Mouse (Mus musculus) ovary, adult 10 weeks (tissue): ENCODE measurements around the gene Mib2. TPM values are rescaled to one million over a fixed set of nuclear protein-coding genes. Genes with fewer than 3 reads are reported as not detected.

Experiments used
- polyA plus RNA-seq: library from polyadenylated mRNA; stranded (reverse); fragments of 350-450 nt; fragmentation: Illumina TruSeq; extraction: RNeasy Lipid Tissue Mini Kit (QIAGEN cat#74804); gene quantifications from one replicate; pipeline ENCODE4 v1.2.3, GENCODE M21; 2014

Mib2 gene
- 2.0 TPM for polyA plus RNA-seq

DNA sequence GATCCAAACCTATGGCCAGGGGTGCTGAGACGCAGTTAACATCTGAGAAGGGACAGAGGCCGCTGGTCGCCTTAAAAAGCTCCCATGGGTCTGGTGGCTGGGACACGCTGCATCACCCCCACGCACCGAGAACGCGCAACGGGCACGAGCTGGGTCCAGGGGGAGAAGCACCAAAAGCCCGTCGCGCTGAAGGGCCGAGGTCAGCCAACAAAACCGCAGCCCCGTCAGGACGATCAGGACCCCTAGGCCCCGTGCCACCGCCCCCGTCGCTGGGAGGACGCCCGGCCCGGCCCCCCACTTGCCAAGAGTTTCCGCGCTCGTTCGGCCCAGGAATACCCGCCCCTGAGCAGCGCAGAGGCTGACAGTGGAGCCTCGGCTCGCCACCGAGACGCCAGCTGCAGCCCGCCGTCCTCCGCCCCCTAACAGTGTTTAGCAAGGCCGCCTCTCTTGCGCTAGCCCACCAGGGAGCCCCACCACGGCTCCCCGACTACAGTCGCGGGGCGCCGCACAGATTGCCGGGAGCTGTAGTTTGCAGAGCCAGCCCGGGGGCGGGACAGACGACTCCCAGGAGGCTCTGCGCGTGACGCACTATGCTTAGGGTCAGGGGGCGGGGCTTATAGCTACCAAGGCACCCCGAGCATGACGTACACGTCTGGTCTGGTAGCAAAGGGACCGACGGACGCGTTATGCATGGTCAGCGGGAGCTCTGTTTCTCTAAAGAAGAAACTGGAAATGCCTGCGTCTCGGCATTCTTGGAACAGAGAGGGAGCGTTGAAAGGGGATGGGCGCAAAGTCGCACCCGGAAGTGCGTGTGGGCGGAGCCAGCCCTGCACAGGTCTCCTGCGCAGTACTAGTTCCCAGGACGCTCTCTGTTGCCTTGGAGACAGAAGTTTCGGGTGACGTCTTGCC is at the start of gene Mib2:
Gene Mib2 (minus strand): TSS at position 510 of the 909 bp plus-strand sequence.

DNA sequence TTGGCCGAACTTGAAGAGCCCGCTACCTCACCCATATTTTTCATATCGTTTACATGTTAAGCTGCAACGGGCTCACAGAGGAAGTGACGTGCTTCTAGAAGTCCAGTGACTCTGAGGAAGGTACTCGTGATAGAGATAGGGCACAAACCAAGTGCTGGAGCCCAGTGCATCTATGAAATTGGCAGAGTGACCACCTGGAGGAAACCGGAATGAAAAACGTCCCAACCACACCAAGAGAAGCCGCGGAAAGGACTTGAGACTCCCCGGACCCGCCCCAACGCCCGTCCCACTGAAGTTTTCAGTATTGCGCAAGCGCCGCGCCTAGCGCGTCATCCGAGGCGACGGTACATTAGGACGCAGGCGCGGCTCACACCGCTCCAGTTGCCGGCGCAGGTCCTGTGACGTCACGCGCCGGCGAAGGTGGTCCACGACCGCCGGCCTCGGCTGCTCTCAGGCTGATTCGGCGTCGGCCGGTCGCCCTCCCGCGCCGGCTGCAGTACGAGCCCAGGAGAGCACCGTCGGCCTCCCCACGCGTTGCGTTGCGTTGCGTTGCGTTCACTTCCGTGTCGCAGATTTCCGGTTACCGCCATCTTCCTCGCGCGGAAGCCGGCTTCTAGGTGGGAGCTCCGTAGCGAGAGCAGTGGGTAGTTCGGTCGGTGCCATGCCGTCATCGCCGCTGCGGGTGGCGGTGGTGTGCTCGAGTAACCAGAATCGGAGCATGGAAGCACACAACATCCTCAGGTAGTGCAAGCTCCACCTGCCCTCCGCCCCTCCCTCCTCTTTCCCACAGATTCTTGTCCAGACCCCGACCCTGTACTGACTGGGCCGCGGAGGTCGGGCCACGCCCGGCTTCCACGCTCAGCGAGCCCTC is 36.0 kb upstream of the Mib2 start, which contains the start of gene Ssu72:
Gene Ssu72 (plus strand): TSS at position 80 of the 871 bp plus-strand sequence.

DNA sequence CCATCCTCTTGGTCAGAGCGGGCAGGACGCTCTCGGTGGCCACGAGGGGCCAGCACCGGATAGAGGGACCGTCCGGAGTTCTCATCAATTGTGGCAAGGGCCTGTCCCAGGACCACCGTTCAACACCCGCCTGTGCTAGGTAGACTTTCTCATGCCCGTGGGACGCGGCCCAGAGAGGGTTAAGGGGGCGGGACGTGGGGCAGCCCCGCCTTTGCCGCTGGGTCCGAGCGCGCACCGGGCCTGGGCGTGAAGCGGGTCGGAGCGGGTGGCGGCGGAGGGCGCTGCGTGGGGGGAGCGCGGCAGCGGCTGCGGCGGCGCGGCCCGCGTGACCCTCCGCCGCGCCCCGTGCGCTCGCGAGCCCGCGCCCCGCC is 25.1 kb upstream of the Mib2 start, which contains the start of gene Fndc10:
Gene Fndc10 (plus strand): TSS at position 232 of the 371 bp plus-strand sequence.

DNA sequence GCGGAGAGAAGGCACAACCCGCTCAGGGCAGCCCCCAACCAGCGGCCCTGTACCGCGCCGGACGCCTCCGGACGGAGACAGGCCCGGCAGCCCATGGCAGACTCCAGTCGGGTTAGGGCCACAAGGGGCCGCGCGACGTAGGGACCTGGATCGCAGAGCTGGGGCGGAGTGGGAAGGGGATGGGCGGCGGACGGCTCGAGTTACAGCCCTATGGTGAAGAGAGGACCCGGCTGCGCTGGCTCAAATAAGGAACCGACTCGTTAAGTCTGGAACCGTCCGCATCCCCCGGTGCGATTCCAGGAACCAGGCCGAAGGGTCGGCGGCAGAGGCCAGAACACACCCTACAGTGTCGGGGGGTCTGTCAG is 15.9 kb downstream of the Mib2 start, which contains the start of gene Mmp23:
Gene Mmp23 (minus strand): TSS at position 299 of the 365 bp plus-strand sequence.

DNA sequence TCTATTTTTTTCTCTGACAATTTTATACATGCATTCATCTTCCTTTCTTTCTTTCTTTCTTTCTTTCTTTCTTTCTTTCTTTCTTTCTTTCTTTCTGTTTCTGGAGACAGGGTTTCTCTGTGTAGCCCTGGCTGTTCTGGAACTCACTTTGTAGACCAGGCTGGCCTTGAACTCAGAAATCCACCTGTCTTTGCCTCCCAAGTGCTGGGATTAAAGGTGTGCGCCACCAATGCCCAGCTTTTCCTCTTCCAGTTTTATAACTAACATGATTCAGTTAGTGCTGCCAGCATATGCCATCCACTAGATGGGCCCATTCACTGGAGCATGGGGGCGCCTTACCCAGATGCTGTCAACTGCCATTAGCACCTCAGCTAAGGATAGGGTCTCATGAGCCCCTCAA is 23.7 kb downstream of the Mib2 start, which contains the start of gene Gm10563:
Gene Gm10563 (minus strand): TSS at position 101 of the 400 bp plus-strand sequence.

DNA sequence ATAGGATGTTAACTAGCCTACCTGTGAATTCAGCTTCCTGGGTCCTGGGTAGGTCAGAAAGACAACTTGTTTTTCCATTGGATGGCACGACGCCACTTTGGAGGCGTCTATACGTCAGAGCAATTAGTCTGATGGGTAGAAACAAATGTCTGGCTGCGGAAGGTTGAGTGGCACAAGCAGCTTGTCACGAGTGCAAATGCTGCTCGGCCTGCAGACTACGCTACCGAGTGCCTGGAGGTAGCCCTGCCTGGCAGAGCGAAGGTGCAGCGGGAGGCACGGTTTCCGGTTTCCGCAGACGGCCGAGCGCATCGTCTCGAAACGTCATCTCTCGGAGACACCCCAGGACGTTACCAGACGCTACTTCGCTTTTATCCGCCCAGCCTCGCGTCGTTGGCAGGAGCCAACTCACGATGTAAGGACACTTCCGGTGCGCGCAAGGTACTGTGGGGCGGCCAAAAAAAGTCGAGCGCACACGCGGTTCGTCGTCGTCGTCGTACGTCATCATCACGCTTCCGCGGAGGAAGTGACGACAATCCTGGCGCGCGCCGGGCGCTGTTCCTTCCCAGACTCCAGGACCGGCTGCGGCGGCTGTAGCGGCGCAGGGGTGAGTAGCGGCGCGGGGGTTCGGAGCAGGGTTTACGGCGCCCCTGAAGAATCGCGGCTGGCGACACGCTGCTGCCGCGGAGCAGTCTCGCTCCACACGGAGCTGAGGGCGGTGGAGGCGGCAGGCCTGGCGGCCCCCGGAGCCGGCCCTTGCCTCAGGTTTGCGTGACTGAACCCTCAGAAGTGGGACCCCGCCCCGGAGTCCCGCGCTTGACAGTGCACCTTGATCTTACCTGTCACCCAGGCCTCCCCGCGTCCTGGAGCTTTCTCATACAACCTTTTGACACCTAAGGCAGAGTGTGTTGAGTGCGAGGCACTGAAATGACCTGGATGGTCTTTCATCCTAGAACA is 44.4 kb downstream of the Mib2 start, which contains the start of gene Cdk11b:
Gene Cdk11b (plus strand): TSS at position 517 of the 954 bp plus-strand sequence.

Other genes with a start within 250 kb of the Mib2 start
- not detected for gene Tmem52, start 200.1 kb downstream of the Mib2 start, polyA plus RNA-seq
- gene Gnb1, start 177.8 kb downstream of the Mib2 start, polyA plus RNA-seq = 275 TPM
- gene Nadk, start 106.8 kb downstream of the Mib2 start, polyA plus RNA-seq = 50.3 TPM
- 23.0 TPM for gene Slc35e2, start 67.8 kb downstream of the Mib2 start, polyA plus RNA-seq
- 76.8 TPM for gene Cdk11b, start 44.3 kb downstream of the Mib2 start, polyA plus RNA-seq
- gene Gm10563, start 23.8 kb downstream of the Mib2 start, polyA plus RNA-seq = not detected
- gene Mmp23, start 15.8 kb downstream of the Mib2 start, polyA plus RNA-seq = 2.3 TPM
- gene Fndc10, start 25.1 kb upstream of the Mib2 start, polyA plus RNA-seq = 0.29 TPM
- 75.1 TPM for gene Ssu72, start 35.6 kb upstream of the Mib2 start, polyA plus RNA-seq
- gene Tmem240, start 65.6 kb upstream of the Mib2 start, polyA plus RNA-seq = not detected
- gene Atad3a, start 91.9 kb upstream of the Mib2 start, polyA plus RNA-seq = 5.5 TPM
- gene Vwa1, start 105.5 kb upstream of the Mib2 start, polyA plus RNA-seq = 1.6 TPM
- gene Tmem88b, start 116.7 kb upstream of the Mib2 start, polyA plus RNA-seq = 0.77 TPM
- gene Ankrd65, start 121.2 kb upstream of the Mib2 start, polyA plus RNA-seq = not detected
- 34.3 TPM for gene Mrpl20, start 133.7 kb upstream of the Mib2 start, polyA plus RNA-seq
- 39.8 TPM for gene Ccnl2, start 143.3 kb upstream of the Mib2 start, polyA plus RNA-seq
- gene Aurkaip1, start 162.1 kb upstream of the Mib2 start, polyA plus RNA-seq = 3.9 TPM
- gene Mxra8, start 170.5 kb upstream of the Mib2 start, polyA plus RNA-seq = 108 TPM
- 0.94 TPM for gene Dvl1, start 178.2 kb upstream of the Mib2 start, polyA plus RNA-seq
- not detected for gene Tas1r3, start 194.2 kb upstream of the Mib2 start, polyA plus RNA-seq
- 3.6 TPM for gene Cptp, start 200.2 kb upstream of the Mib2 start, polyA plus RNA-seq
- 2.1 TPM for gene Ints11, start 200.3 kb upstream of the Mib2 start, polyA plus RNA-seq
- gene Pusl1, start 222.6 kb upstream of the Mib2 start, polyA plus RNA-seq = 0.77 TPM
- 0.48 TPM for gene Acap3, start 222.6 kb upstream of the Mib2 start, polyA plus RNA-seq